Mouse (Mus musculus) forebrain, embryonic 11.5 days (tissue): ENCODE measurements at regions not wholly inside any gene's neighbourhood (a gene's known extent, or its start where the extent isn't known, plus 50 kb on each side); places are given as distances from the start of the nearest gene placed in this dataset.

Source experiments
- ATAC-seq: fragments of 200-750 bp; cut with Nextera tagmentation; replicated peaks from 2 replicates; pipeline ENCODE4 v1.8.0; 2017; ENCODE audit warnings: moderate TSS enrichment; ENCODE audit not compliant: low FRiP score
- DNase-seq: peaks from one replicate; pipeline ENCODE4 v3.0.0-alpha.2; 2017; ENCODE audit warnings: low spot score
- H3K27ac ChIP-seq: fragments of 300-500 bp; sonication (generic); 2 replicates; pipeline ENCODE4 v1.5.1; 2014; ENCODE audit warnings: low read depth, low read length
- H3K27me3 ChIP-seq: fragments of 300-500 bp; sonication (generic); 2 replicates; pipeline ENCODE4 v1.6.1; 2014; ENCODE audit warnings: mild to moderate bottlenecking, low read length, mixed read lengths; ENCODE audit not compliant: control insufficient read depth, insufficient read depth
- H3K36me3 ChIP-seq: fragments of 300-500 bp; sonication (generic); 2 replicates; pipeline ENCODE4 v1.6.1; 2014; ENCODE audit warnings: mild to moderate bottlenecking, low read length, moderate library complexity, mixed read lengths; ENCODE audit not compliant: control insufficient read depth, insufficient read depth
- H3K4me1 ChIP-seq: fragments of 300-500 bp; sonication (generic); replicated peaks from 2 replicates; pipeline ENCODE4 v1.6.1; 2014; ENCODE audit warnings: low read length, mixed read lengths; ENCODE audit not compliant: control insufficient read depth, insufficient read depth
- H3K4me2 ChIP-seq: fragments of 300-500 bp; sonication (generic); 2 replicates; pipeline ENCODE4 v1.6.1; 2014; ENCODE audit warnings: low read depth, mild to moderate bottlenecking, low read length, moderate library complexity, mixed read lengths; ENCODE audit not compliant: severe bottlenecking
- H3K4me3 ChIP-seq: fragments of 300-500 bp; sonication (generic); 2 replicates; pipeline ENCODE4 v1.5.1; 2014; ENCODE audit warnings: low read depth, low read length
- H3K9ac ChIP-seq: fragments of 300-500 bp; sonication (generic); 2 replicates; pipeline ENCODE4 v1.6.1; 2014; ENCODE audit warnings: low read length
- H3K9me3 ChIP-seq: fragments of 300-500 bp; sonication (generic); 2 replicates; pipeline ENCODE4 v1.6.1; 2016; ENCODE audit warnings: low read length, mixed read lengths; ENCODE audit not compliant: control insufficient read depth
- WGBS: fragments of 180-500 bp; shearing (Covaris S2); extraction: QIAGEN DNeasy Blood & Tissue Kit; methylation state at CpG from one replicate; pipeline ENCODE4 v1.1.7; 2014; 5-methylcytosine and 5-hydroxymethylcytosine counted together

- H3K4me3 ChIP-seq = no peak overlapping the region
- DNase-seq = no peak
- H3K27ac ChIP-seq = no peak overlapping the region
- no peaks in the 10 kb centered on the region for H3K4me1 ChIP-seq
- H3K27me3 ChIP-seq = no peaks in the 10 kb centered on the region
- ATAC-seq = no peak
- no peaks in the 10 kb centered on the region for H3K36me3 ChIP-seq
- H3K9me3 ChIP-seq = no peaks in the 10 kb centered on the region
- WGBS = 60% methylated on average over 8 of the region's 8 CpGs
- H3K9ac ChIP-seq = no peak overlapping the region
- H3K4me2 ChIP-seq = no peak overlapping the region
Measured at GRCm38 (mm10) chr7:113688231-113688669, 77.5 kb upstream of the Spon1 start.

GRCm38 (mm10) chr7:113688717-113689116 is 77.1 kb upstream of the Spon1 start:
- no peak overlapping the region for H3K27ac ChIP-seq
- ATAC-seq (no peak), DNase-seq (no peak)
- no peaks in the 10 kb centered on the region for H3K27me3 ChIP-seq
- H3K4me1 ChIP-seq = no peaks in the 10 kb centered on the region; the same call in 1 of the 2 replicates
- H3K4me3 ChIP-seq = no peak overlapping the region
- no peaks in the 10 kb centered on the region for H3K9me3 ChIP-seq
- 91% methylated on average over 1 of the region's 1 CpGs for WGBS
- no peak overlapping the region for H3K4me2 ChIP-seq
- no peak overlapping the region for H3K9ac ChIP-seq
- no peaks in the 10 kb centered on the region for H3K36me3 ChIP-seq

GRCm38 (mm10) chr7:113689131-113689530 is 76.7 kb upstream of the Spon1 start:
- no peak overlapping the region for H3K27ac ChIP-seq
- 77% methylated on average over 2 of the region's 2 CpGs for WGBS
- H3K9ac ChIP-seq = no peak overlapping the region
- H3K4me2 ChIP-seq = no peak overlapping the region
- H3K4me1 ChIP-seq = no peaks in the 10 kb centered on the region; the same call in 1 of the 2 replicates
- no peaks in the 10 kb centered on the region for H3K36me3 ChIP-seq
- no peaks in the 10 kb centered on the region for H3K9me3 ChIP-seq
- DNase-seq = no peak
- H3K4me3 ChIP-seq = no peak overlapping the region
- ATAC-seq = no peak
- no peaks in the 10 kb centered on the region for H3K27me3 ChIP-seq

- Histone ChIP-seq H3K4me1 (no peaks in the 10 kb centered on the region; the same call in 1 of the 2 replicates), H3K4me2 (no peak overlapping the region), H3K27me3 (no peaks in the 10 kb centered on the region), H3K4me3 (no peak overlapping the region), H3K9ac (no peak overlapping the region), H3K27ac (no peak overlapping the region), H3K36me3 (no peaks in the 10 kb centered on the region), H3K9me3 (no peaks in the 10 kb centered on the region)
- no peak for ATAC-seq
- DNase-seq = no peak
- WGBS = 53% methylated on average over 2 of the region's 2 CpGs
Measured at GRCm38 (mm10) chr7:113691756-113692155, 74.0 kb upstream of the Spon1 start.

GRCm38 (mm10) chr7:113693526-113693925 is 72.3 kb upstream of the Spon1 start:
- Histone ChIP-seq H3K27ac (no peak overlapping the region), H3K4me2 (no peak overlapping the region), H3K9ac (no peak overlapping the region), H3K4me1 (no peaks in the 10 kb centered on the region; the same call in 1 of the 2 replicates), H3K36me3 (no peaks in the 10 kb centered on the region), H3K4me3 (no peak overlapping the region), H3K9me3 (no peaks in the 10 kb centered on the region), H3K27me3 (no peaks in the 10 kb centered on the region)
- ATAC-seq (no peak), DNase-seq (no peak)
- 62% methylated on average over 3 of the region's 3 CpGs for WGBS

GRCm38 (mm10) chr7:113694466-113694865 is 71.3 kb upstream of the Spon1 start:
- Histone ChIP-seq H3K9ac (no peak overlapping the region), H3K9me3 (no peaks in the 10 kb centered on the region; the same call in 1 of the 2 replicates), H3K27me3 (no peaks in the 10 kb centered on the region), H3K27ac (no peak overlapping the region), H3K36me3 (no peaks in the 10 kb centered on the region), H3K4me3 (no peak overlapping the region), H3K4me2 (no peak overlapping the region), H3K4me1 (no peaks in the 10 kb centered on the region; the same call in 1 of the 2 replicates)
- DNase-seq (no peak), ATAC-seq (no peak)
- WGBS = 65% methylated on average over 5 of the region's 5 CpGs

GRCm38 (mm10) chr7:113705929-113706328 is 59.9 kb upstream of the Spon1 start:
- DNase-seq = no peak
- H3K4me3 ChIP-seq = no peak overlapping the region
- no peak overlapping the region for H3K4me2 ChIP-seq
- no peak for ATAC-seq
- no peaks in the 10 kb centered on the region for H3K9me3 ChIP-seq
- H3K9ac ChIP-seq = no peak overlapping the region
- H3K27ac ChIP-seq = no peak overlapping the region
- H3K4me1 ChIP-seq = 0 out of 2 replicates have a peak, but pooled peaks cover 2% of the 10 kb centered on the region
- H3K27me3 ChIP-seq = no peaks in the 10 kb centered on the region
- no peaks in the 10 kb centered on the region for H3K36me3 ChIP-seq

GRCm38 (mm10) chr7:113707596-113707995 is 58.2 kb upstream of the Spon1 start:
- 79% methylated on average over 2 of the region's 2 CpGs for WGBS
- H3K36me3 ChIP-seq = no peaks in the 10 kb centered on the region
- no peak overlapping the region for H3K4me3 ChIP-seq
- no peak overlapping the region for H3K4me2 ChIP-seq
- H3K9ac ChIP-seq = no peak overlapping the region
- no peaks in the 10 kb centered on the region for H3K9me3 ChIP-seq
- 0 out of 2 replicates have a peak, but pooled peaks cover 1% of the 10 kb centered on the region for H3K4me1 ChIP-seq
- H3K27ac ChIP-seq = no peak overlapping the region
- no peak for DNase-seq
- H3K27me3 ChIP-seq = no peaks in the 10 kb centered on the region
- no peak for ATAC-seq

- 90% methylated on average over 2 of the region's 2 CpGs for WGBS
- Histone ChIP-seq H3K9ac (no peak overlapping the region), H3K4me1 (no peaks in the 10 kb centered on the region), H3K9me3 (no peaks in the 10 kb centered on the region), H3K36me3 (no peaks in the 10 kb centered on the region), H3K27me3 (no peaks in the 10 kb centered on the region), H3K4me2 (no peak overlapping the region), H3K4me3 (no peak overlapping the region), H3K27ac (no peak overlapping the region)
- ATAC-seq (no peak), DNase-seq (no peak)
Measured at GRCm38 (mm10) chr7:113710541-113711270, 55.1 kb upstream of the Spon1 start.
